Mouse (Mus musculus) liver, embryonic 14.5 days (tissue): ENCODE results near the gene Esp34. TPM values are rescaled to one million over a fixed set of nuclear protein-coding genes. Genes with fewer than 3 reads are reported as not detected.

Experiments
- ATAC-seq: fragments of 200-750 bp; cut with Nextera tagmentation; 2 replicates; pipeline ENCODE4 v1.8.0; 2017; ENCODE audit warnings: moderate number of reproducible peaks, mild to moderate bottlenecking, moderate library complexity; ENCODE audit not compliant: insufficient read depth
- DNase-seq, 3 experiments: peaks; one replicate each; pipeline ENCODE4 v3.0.0-alpha.2; 2012 to 2013; ENCODE audit warnings: low read depth in 3 of 3, low spot score in 3 of 3
- H3K27ac ChIP-seq: fragments of 300-500 bp; sonication (generic); 2 replicates; pipeline ENCODE4 v1.5.1; 2014; ENCODE audit warnings: moderate library complexity, mild to moderate bottlenecking, control low read depth, inconsistent platforms
- H3K27me3 ChIP-seq: fragments of 300-500 bp; sonication (generic); 2 replicates; pipeline ENCODE4 v1.6.1; 2014; ENCODE audit warnings: mild to moderate bottlenecking, low read length, moderate library complexity; ENCODE audit not compliant: control insufficient read depth, insufficient read depth
- H3K36me3 ChIP-seq: fragments of 300-500 bp; sonication (generic); replicated peaks from 2 replicates; pipeline ENCODE4 v1.6.1; 2014; ENCODE audit warnings: low read depth; ENCODE audit not compliant: control insufficient read depth, insufficient read depth
- H3K4me1 ChIP-seq, 2 experiments: fragments of 200-500 bp in 1 of 2; fragments of 300-500 bp in 1 of 2; sonication (generic) in 1 of 2; replicated peaks; 2 replicates each; pipeline ENCODE4 v1.6.1; 2012 to 2014; ENCODE audit warnings: antibody characterized with exemption in 1 of 2, inconsistent platforms in 1 of 2, low read length in 1 of 2; ENCODE audit not compliant: control insufficient read depth in 2 of 2, insufficient read depth in 2 of 2
- H3K4me2 ChIP-seq: fragments of 300-500 bp; sonication (generic); 2 replicates; pipeline ENCODE4 v1.6.1; 2014; ENCODE audit warnings: low read depth, mild to moderate bottlenecking, control low read depth, moderate library complexity
- H3K4me3 ChIP-seq, 2 experiments: fragments of 200-500 bp in 1 of 2; fragments of 300-500 bp in 1 of 2; sonication (generic) in 1 of 2; 2 replicates each; pipeline ENCODE4 v1.5.1; 2012 to 2014; ENCODE audit warnings: low read depth in 2 of 2, low read length in 2 of 2, mild to moderate bottlenecking in 2 of 2, control low read depth in 1 of 2, inconsistent platforms in 1 of 2, moderate library complexity in 1 of 2; ENCODE audit not compliant: insufficient read depth in 1 of 2
- H3K9ac ChIP-seq: fragments of 300-500 bp; sonication (generic); replicated peaks from 2 replicates; pipeline ENCODE4 v1.6.1; 2014; ENCODE audit warnings: mild to moderate bottlenecking, control low read depth, moderate library complexity
- H3K9me3 ChIP-seq: fragments of 300-500 bp; sonication (generic); 2 replicates; pipeline ENCODE4 v1.6.1; 2016; ENCODE audit warnings: low read length, mixed read lengths; ENCODE audit not compliant: control insufficient read depth
- CTCF ChIP-seq: IDR thresholded peaks from 2 replicates; pipeline ENCODE4 v1.5.1; 2016; ENCODE audit warnings: antibody characterized with exemption, low read depth, control low read depth
- EP300 ChIP-seq: IDR thresholded peaks from 2 replicates; pipeline ENCODE4 v1.6.1; 2016; ENCODE audit warnings: antibody characterized with exemption, low read depth
- WGBS: fragments of 180-500 bp; shearing (Covaris S2); extraction: QIAGEN DNeasy Blood & Tissue Kit; methylation state at CpG from one replicate; pipeline ENCODE4 v1.1.7; 2014; ENCODE audit not compliant: insufficient replicate concordance; 5-methylcytosine and 5-hydroxymethylcytosine counted together
- polyA plus RNA-seq, 2 experiments: library from polyadenylated mRNA; depleted of rRNA in 1 of 2; stranded (reverse) in 1 of 2; unstranded in 1 of 2; fragments of >200 nt; fragmentation: Nextera tagmentation in 1 of 2; extraction: Ambion mirVana in 1 of 2; gene quantifications; 2 replicates each; pipeline versions ENCODE4 v1.2.1 to v1.2.3; 2012 to 2014

Gene Esp34
- polyA plus RNA-seq (2012; rRNA removed) (not detected in 2 replicates), polyA plus RNA-seq (2014; fragmentation: Nextera tagmentation; extraction: Ambion mirVana) (not detected in 2 replicates)

GRCm38 (mm10) chr17:38553892-38554291 lies at the start of gene Esp34:
Esp34 (plus strand) TSS chr17:38554192.
- 71% methylated on average over 1 of the region's 1 CpGs for WGBS
- no peak for DNase-seq

GRCm38 (mm10) chr17:38562527-38562926 lies 8.5 kb downstream of the Esp34 start:
- ATAC-seq (no peak), DNase-seq (no peak)
- H3K36me3 ChIP-seq, result no peaks in the 10 kb centered on the region
- no peaks in the 10 kb centered on the region for H3K27me3 ChIP-seq
- TF ChIP-seq EP300 (no peak), CTCF (no peak)
- H3K9ac ChIP-seq, result no peak overlapping the region
- H3K4me1 ChIP-seq, result no peaks in the 10 kb centered on the region
- H3K27ac ChIP-seq, result no peak overlapping the region
- WGBS, result 54% methylated on average over 5 of the region's 5 CpGs
- no peak overlapping the region for H3K4me3 ChIP-seq
- no peak overlapping the region for H3K4me2 ChIP-seq
- H3K9me3 ChIP-seq, result no peaks in the 10 kb centered on the region

More at GRCm38 (mm10) chr17:38553892-38554291, at the start of gene Esp34:
- Histone ChIP-seq H3K9me3 (no peaks in the 10 kb centered on the region), H3K4me3 (no peak within 1 kb of the TSS), H3K36me3 (no peaks in the 10 kb centered on the region), H3K27ac (no peak within 1 kb of the TSS), H3K4me1 (no peaks in the 10 kb centered on the region), H3K27me3 (no peaks in the 10 kb centered on the region), H3K9ac (no peak within 1 kb of the TSS), H3K4me2 (no peak within 1 kb of the TSS)
- TF ChIP-seq CTCF, result no peak
- no peak for TF ChIP-seq EP300
- ATAC-seq, result no peak

Other genes starting within 250 kb of the Esp34 start
- not detected in 2 replicates for gene Olfr137, start 246.6 kb upstream of the Esp34 start, polyA plus RNA-seq (2012; rRNA removed)
- gene Olfr137, start 246.6 kb upstream of the Esp34 start, polyA plus RNA-seq (2014; fragmentation: Nextera tagmentation; extraction: Ambion mirVana), result not detected in 2 replicates
- not detected in 2 replicates for gene Olfr136, start 224.4 kb upstream of the Esp34 start, polyA plus RNA-seq (2012; rRNA removed)
- gene Olfr136, start 224.4 kb upstream of the Esp34 start, polyA plus RNA-seq (2014; fragmentation: Nextera tagmentation; extraction: Ambion mirVana), result not detected in 2 replicates
- gene Esp36, start 134.0 kb upstream of the Esp34 start, polyA plus RNA-seq (2012; rRNA removed), result not detected in 2 replicates
- gene Esp36, start 134.0 kb upstream of the Esp34 start, polyA plus RNA-seq (2014; fragmentation: Nextera tagmentation; extraction: Ambion mirVana), result not detected in 2 replicates
- not detected in 2 replicates for gene Esp31, start 85.3 kb downstream of the Esp34 start, polyA plus RNA-seq (2012; rRNA removed)
- not detected in 2 replicates for gene Esp31, start 85.3 kb downstream of the Esp34 start, polyA plus RNA-seq (2014; fragmentation: Nextera tagmentation; extraction: Ambion mirVana)